Mouse (Mus musculus): ENCODE data around the gene Robo1.
"Not testable (repeated sequence)": the region's sequence is repeated elsewhere in the genome, so short reads cannot be mapped to it uniquely, and the experiment has no call there.

The Robo1 gene

GRCm38 (mm10) chr16:72458155-72458554 lies 150.0 kb downstream of the Robo1 start:
- DNase-seq, result no peak

GRCm38 (mm10) chr16:72458576-72458975 lies 150.5 kb downstream of the Robo1 start:
- no peak for DNase-seq

GRCm38 (mm10) chr16:72465696-72466095 lies 157.6 kb downstream of the Robo1 start:
- DNase-seq, result no peak

GRCm38 (mm10) chr16:72470037-72470673 lies 162.0 kb downstream of the Robo1 start:
- no peak for DNase-seq

- no peak for DNase-seq
These were observed 202.7 kb downstream of the Robo1 start for GRCm38 (mm10) chr16:72510716-72511199.

GRCm38 (mm10) chr16:72531337-72531736 lies 223.2 kb downstream of the Robo1 start:
- no peak for DNase-seq

- DNase-seq, result no peak
These were observed 225.9 kb downstream of the Robo1 start for GRCm38 (mm10) chr16:72533900-72534571.

- no peak for DNase-seq
These were observed 230.1 kb downstream of the Robo1 start for GRCm38 (mm10) chr16:72538171-72538570.

GRCm38 (mm10) chr16:72543928-72544327 lies 235.8 kb downstream of the Robo1 start:
- DNase-seq, result no peak

GRCm38 (mm10) chr16:72544950-72545349 lies 236.8 kb downstream of the Robo1 start:
- DNase-seq, result no peak

- no peak for DNase-seq
These were observed 243.7 kb downstream of the Robo1 start for GRCm38 (mm10) chr16:72551672-72552243.

- DNase-seq, result no peak
These were observed 245.6 kb downstream of the Robo1 start for GRCm38 (mm10) chr16:72553713-72554112.

GRCm38 (mm10) chr16:72562149-72562548 lies 254.0 kb downstream of the Robo1 start:
- DNase-seq, result not testable (repeated sequence)

GRCm38 (mm10) chr16:72563196-72563963 lies 255.3 kb downstream of the Robo1 start:
- no peak for DNase-seq

- no peak for DNase-seq
These were observed 267.1 kb downstream of the Robo1 start for GRCm38 (mm10) chr16:72575171-72575570.

- DNase-seq, result no peak
These were observed 268.9 kb downstream of the Robo1 start for GRCm38 (mm10) chr16:72576956-72577355.

GRCm38 (mm10) chr16:72584454-72585159 lies 276.5 kb downstream of the Robo1 start:
- no peak for DNase-seq

GRCm38 (mm10) chr16:72585160-72585813 lies 277.2 kb downstream of the Robo1 start:
- peak; percentile 2 for DNase-seq

GRCm38 (mm10) chr16:72587376-72588072 lies 279.4 kb downstream of the Robo1 start:
- DNase-seq, result no peak

- DNase-seq, result no peak
These were observed 295.5 kb downstream of the Robo1 start for GRCm38 (mm10) chr16:72603487-72604206.

- peak; percentile 78 for DNase-seq
These were observed 297.0 kb downstream of the Robo1 start for GRCm38 (mm10) chr16:72605066-72605465.
